Mouse (Mus musculus): ENCODE data around the gene Filip1l. TPM values are rescaled to one million over a fixed set of nuclear protein-coding genes. Genes with fewer than 3 reads are reported as not detected.
A peak's percentile ranks its signal among the peaks of the same experiment; 100 is the strongest.

Filip1l gene
- polyA plus RNA-seq, 1 experiment from 2014 or later: 3.4 TPM

DNA sequence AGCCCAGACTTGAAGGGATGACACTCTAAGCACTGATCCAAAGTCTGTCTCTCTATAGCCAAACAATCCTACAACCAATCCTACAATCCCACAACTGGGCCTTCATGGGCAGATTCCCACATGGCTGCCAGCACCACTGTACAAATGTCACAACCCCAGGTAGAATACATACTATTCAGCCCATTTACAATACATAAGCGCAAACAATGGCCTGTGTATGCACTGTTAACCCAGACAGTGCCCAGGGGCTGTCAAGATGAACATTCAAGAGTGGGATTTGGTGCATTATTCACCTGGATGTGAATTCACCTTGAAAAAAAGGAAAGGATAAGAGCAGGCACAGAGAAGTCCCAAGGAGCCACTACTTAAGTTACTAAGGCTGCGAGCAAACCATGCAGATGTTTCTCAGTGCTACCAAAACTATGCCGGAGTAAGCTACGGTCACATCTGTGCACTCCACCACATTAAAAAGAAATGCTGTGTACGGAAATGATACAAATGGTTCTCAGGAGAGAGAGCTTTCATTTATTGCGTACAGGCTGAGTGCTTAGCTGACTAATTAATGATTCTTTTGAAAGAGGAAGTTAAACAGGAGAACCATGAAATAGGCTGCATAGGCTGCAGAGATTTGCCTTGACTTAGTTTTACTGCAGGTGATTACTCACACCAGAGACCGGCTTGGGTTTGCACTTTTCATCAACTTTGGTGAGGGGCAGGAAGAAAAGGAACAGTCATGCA, 69.0 kb downstream of the Filip1l start:
- Histone ChIP-seq H3K36me3 (replicated peaks; ENCODE audit: control insufficient read depth, insufficient read depth) (no peaks in the 10 kb centered on the region), H3K4me3 (replicated peaks; ENCODE audit: low read length) (no peak overlapping the region), H3K4me2 (replicated peaks) (no peak overlapping the region), H3K9me3 (ENCODE audit: control insufficient read depth, low read length) (no peaks in the 10 kb centered on the region), H3K27ac (no peak overlapping the region), H3K4me1 (replicated peaks; ENCODE audit: control insufficient read depth, insufficient read depth, low read length) (peaks cover 5% of the 10 kb centered on the region; the same call in 1 of the 2 replicates), H3K27me3 (ENCODE audit: control insufficient read depth, insufficient read depth, low read length) (no peaks in the 10 kb centered on the region), H3K9ac (no peak overlapping the region)
- WGBS: 75% methylated on average over 7 of the region's 7 CpGs
- peak; percentile 31 for DNase-seq (ENCODE audit: low spot score)
- ATAC-seq (ENCODE audit: low FRiP score): no peak

DNA sequence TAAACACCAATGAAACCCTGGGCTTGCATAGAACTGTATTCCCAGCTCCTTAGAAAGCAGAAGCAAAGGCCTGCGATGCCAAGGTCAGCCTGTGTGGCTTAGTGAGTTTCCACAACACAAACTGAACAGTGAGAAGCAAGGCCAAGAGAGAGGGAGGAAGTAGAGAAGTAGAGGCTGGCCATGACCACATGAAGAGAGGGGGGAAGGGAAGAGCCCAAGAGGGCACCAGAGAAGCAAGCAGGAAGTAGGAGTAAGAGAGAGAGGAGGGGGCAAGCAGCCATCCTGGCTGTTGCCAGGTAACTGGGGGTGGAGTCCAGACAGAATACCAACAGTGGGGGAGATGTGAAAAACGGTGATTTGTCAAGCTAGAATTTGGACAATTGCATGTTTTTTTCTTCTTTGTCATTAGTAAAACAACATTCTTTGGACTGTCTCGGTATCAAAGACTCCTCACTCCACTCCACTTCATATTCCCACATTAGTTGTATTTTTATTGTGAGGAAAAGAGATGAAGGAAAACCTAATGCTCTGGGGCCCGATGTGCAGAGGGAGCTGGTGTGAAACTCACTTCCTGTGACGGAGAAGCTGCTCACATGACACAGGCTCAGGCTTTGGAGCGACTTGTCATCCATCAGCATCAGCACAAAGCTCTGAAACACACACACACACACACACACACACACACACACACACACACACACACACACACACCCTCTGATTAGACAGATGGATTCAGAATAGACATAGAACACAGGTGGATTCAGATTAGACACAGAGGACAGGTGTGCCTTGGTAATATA, 70.3 kb downstream of the Filip1l start:
- Histone ChIP-seq H3K9ac (no peak overlapping the region), H3K4me2 (replicated peaks) (no peak overlapping the region), H3K27ac (no peak overlapping the region), H3K9me3 (ENCODE audit: control insufficient read depth, low read length) (no peaks in the 10 kb centered on the region), H3K36me3 (replicated peaks; ENCODE audit: control insufficient read depth, insufficient read depth) (no peaks in the 10 kb centered on the region), H3K27me3 (ENCODE audit: control insufficient read depth, insufficient read depth, low read length) (no peaks in the 10 kb centered on the region), H3K4me1 (replicated peaks; ENCODE audit: control insufficient read depth, insufficient read depth, low read length) (peaks cover 5% of the 10 kb centered on the region; the same call in 1 of the 2 replicates), H3K4me3 (replicated peaks; ENCODE audit: low read length) (no peak overlapping the region)
- DNase-seq (ENCODE audit: low spot score) (no peak), ATAC-seq (ENCODE audit: low FRiP score) (no peak)
- WGBS: 48% methylated on average over 6 of the region's 6 CpGs

DNA sequence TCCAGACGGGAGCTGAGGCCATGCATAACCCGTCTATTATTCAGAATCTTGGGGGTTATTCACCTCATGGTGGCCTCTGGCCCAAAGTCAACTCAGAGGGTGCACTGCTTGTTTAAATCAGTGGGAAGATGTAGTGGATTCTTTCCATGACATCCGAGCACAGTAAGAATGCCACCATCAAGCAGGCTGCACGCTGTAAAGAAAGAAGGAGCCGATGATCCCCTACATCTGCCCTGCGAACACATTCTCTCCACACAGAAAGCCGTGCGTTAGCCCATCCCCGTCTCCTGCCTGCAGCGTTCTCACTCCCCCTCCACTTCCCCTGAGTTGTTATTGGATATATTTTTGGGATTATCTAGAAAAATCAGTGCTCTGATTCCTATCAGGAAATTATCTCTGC, 73.8 kb downstream of the Filip1l start:
- no peak for ATAC-seq (ENCODE audit: low FRiP score)
- 0 out of 2 replicates have a peak, but pooled peaks cover 5% of the 10 kb centered on the region for H3K4me1 ChIP-seq (replicated peaks; ENCODE audit: control insufficient read depth, insufficient read depth, low read length)

GRCm38 (mm10) chr16:57427516-57428285, 74.8 kb downstream of the Filip1l start:
- H3K9me3 ChIP-seq (ENCODE audit: control insufficient read depth, low read length): no peaks in the 10 kb centered on the region
- H3K27me3 ChIP-seq (ENCODE audit: control insufficient read depth, insufficient read depth, low read length): no peaks in the 10 kb centered on the region
- ATAC-seq (ENCODE audit: low FRiP score) (no peak), DNase-seq (ENCODE audit: low spot score) (no peak)
- H3K4me3 ChIP-seq (replicated peaks; ENCODE audit: low read length): no peak overlapping the region
- H3K27ac ChIP-seq: no peak overlapping the region
- H3K4me2 ChIP-seq (replicated peaks): no peak overlapping the region
- H3K4me1 ChIP-seq (replicated peaks; ENCODE audit: control insufficient read depth, insufficient read depth, low read length): 0 out of 2 replicates have a peak, but pooled peaks cover 5% of the 10 kb centered on the region
- H3K36me3 ChIP-seq (replicated peaks; ENCODE audit: control insufficient read depth, insufficient read depth): no peaks in the 10 kb centered on the region
- WGBS: 88% methylated on average over 7 of the region's 7 CpGs
- H3K9ac ChIP-seq: no peak overlapping the region

More for the DNA sequence above, 73.8 kb downstream of the Filip1l start:
- DNase-seq (ENCODE audit: low spot score): no peak
- no peaks in the 10 kb centered on the region for H3K9me3 ChIP-seq (ENCODE audit: control insufficient read depth, low read length)
- no peaks in the 10 kb centered on the region for H3K36me3 ChIP-seq (replicated peaks; ENCODE audit: control insufficient read depth, insufficient read depth)
- WGBS: 71% methylated on average over 10 of the region's 10 CpGs
- H3K4me2 ChIP-seq (replicated peaks): no peak overlapping the region
- no peak overlapping the region for H3K9ac ChIP-seq
- no peaks in the 10 kb centered on the region for H3K27me3 ChIP-seq (ENCODE audit: control insufficient read depth, insufficient read depth, low read length)
- H3K4me3 ChIP-seq (replicated peaks; ENCODE audit: low read length): no peak overlapping the region
- no peak overlapping the region for H3K27ac ChIP-seq

GRCm38 (mm10) chr16:57428977-57429376, 76.1 kb downstream of the Filip1l start:
- H3K27me3 ChIP-seq (ENCODE audit: control insufficient read depth, insufficient read depth, low read length): no peaks in the 10 kb centered on the region
- 0 out of 2 replicates have a peak, but pooled peaks cover 5% of the 10 kb centered on the region for H3K4me1 ChIP-seq (replicated peaks; ENCODE audit: control insufficient read depth, insufficient read depth, low read length)
- WGBS: 94% methylated on average over 5 of the region's 5 CpGs
- DNase-seq (ENCODE audit: low spot score): no peak
- H3K9me3 ChIP-seq (ENCODE audit: control insufficient read depth, low read length): no peaks in the 10 kb centered on the region
- no peak for ATAC-seq (ENCODE audit: low FRiP score)
- H3K4me2 ChIP-seq (replicated peaks): no peak overlapping the region
- no peak overlapping the region for H3K9ac ChIP-seq
- no peak overlapping the region for H3K27ac ChIP-seq
- no peaks in the 10 kb centered on the region for H3K36me3 ChIP-seq (replicated peaks; ENCODE audit: control insufficient read depth, insufficient read depth)
- no peak overlapping the region for H3K4me3 ChIP-seq (replicated peaks; ENCODE audit: low read length)

DNA sequence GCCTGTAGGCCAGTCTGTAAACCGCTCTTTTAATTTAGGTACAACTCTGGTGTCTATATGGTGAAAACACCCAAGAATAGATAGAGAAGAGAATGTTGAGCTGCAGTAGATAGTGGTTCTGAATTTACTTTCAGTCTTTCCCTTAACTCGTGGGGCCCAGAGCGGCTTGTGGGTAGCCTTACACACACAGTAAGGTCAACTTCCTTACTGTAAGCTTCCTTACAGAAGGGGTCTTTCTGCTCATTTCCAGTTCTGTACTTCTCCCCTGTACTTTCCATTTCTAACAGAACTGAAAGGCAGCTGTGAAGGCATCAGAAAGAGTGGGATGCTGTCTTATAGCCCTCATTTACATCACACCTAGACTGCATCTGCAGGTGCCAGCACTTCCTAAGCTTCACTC, 78.4 kb downstream of the Filip1l start:
- Histone ChIP-seq H3K36me3 (replicated peaks; ENCODE audit: control insufficient read depth, insufficient read depth) (no peaks in the 10 kb centered on the region), H3K27ac (no peak overlapping the region), H3K27me3 (ENCODE audit: control insufficient read depth, insufficient read depth, low read length) (no peaks in the 10 kb centered on the region), H3K9ac (no peak overlapping the region), H3K4me3 (replicated peaks; ENCODE audit: low read length) (no peak overlapping the region), H3K4me1 (replicated peaks; ENCODE audit: control insufficient read depth, insufficient read depth, low read length) (no peaks in the 10 kb centered on the region), H3K4me2 (replicated peaks) (no peak overlapping the region), H3K9me3 (ENCODE audit: control insufficient read depth, low read length) (no peaks in the 10 kb centered on the region)
- ATAC-seq (ENCODE audit: low FRiP score) (no peak), DNase-seq (ENCODE audit: low spot score) (no peak)
- 91% methylated on average over 3 of the region's 3 CpGs for WGBS

DNA sequence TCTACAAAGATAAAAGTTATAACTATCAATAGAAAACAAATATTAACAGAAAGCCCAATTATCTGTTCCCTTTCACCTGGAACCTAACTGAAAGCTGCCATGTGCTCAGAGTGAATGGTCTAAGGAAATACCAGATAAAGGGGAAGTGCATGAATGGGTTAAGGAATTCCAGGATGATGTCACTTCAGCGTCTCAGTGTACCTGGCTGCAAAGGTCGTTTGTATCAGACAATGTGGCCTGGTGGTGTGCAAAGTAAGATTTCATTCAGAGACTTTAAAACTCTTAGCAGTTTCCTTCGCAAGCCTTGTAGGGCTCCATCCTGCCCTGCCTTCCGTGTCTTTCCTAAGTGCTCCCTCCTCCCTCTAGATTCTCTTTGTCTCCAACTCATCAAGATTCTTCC, 80.3 kb downstream of the Filip1l start:
- Histone ChIP-seq H3K9ac (no peak overlapping the region), H3K27ac (no peak overlapping the region), H3K4me1 (replicated peaks; ENCODE audit: control insufficient read depth, insufficient read depth, low read length) (peaks cover 6% of the 10 kb centered on the region; the same call in 1 of the 2 replicates), H3K4me2 (replicated peaks) (no peak overlapping the region), H3K9me3 (ENCODE audit: control insufficient read depth, low read length) (no peaks in the 10 kb centered on the region), H3K4me3 (replicated peaks; ENCODE audit: low read length) (no peak overlapping the region), H3K27me3 (ENCODE audit: control insufficient read depth, insufficient read depth, low read length) (no peaks in the 10 kb centered on the region), H3K36me3 (replicated peaks; ENCODE audit: control insufficient read depth, insufficient read depth) (no peaks in the 10 kb centered on the region)
- ATAC-seq (ENCODE audit: low FRiP score) (no peak), DNase-seq (ENCODE audit: low spot score) (no peak)
- WGBS: 81% methylated on average over 4 of the region's 4 CpGs

DNA sequence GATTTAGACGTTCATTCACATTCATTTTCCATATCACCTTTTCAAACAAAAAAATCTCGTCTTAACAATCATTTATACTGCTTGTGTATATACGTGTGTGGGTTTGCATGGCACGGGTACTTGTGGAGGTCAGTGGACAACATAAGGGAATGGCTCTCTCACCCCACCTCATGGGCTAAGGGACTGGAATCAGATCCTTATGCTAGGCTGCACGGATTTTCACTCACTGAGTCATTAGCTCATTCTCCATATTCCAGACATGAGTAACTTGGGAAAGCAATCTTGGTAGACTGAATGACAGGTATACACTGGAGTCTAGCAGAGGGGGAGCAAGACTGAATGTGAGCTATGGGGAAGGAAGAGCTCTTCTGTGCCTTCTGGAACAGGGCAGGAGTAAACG, 80.8 kb downstream of the Filip1l start:
- Histone ChIP-seq H3K36me3 (replicated peaks; ENCODE audit: control insufficient read depth, insufficient read depth) (no peaks in the 10 kb centered on the region), H3K27me3 (ENCODE audit: control insufficient read depth, insufficient read depth, low read length) (no peaks in the 10 kb centered on the region), H3K27ac (no peak overlapping the region), H3K4me3 (replicated peaks; ENCODE audit: low read length) (no peak overlapping the region), H3K9ac (no peak overlapping the region), H3K4me1 (replicated peaks; ENCODE audit: control insufficient read depth, insufficient read depth, low read length) (peaks cover 10% of the 10 kb centered on the region; the same call in 1 of the 2 replicates), H3K4me2 (replicated peaks) (no peak overlapping the region), H3K9me3 (ENCODE audit: control insufficient read depth, low read length) (no peaks in the 10 kb centered on the region)
- ATAC-seq (ENCODE audit: low FRiP score): no peak
- WGBS: 92% methylated on average over 6 of the region's 6 CpGs
- no peak for DNase-seq (ENCODE audit: low spot score)

DNA sequence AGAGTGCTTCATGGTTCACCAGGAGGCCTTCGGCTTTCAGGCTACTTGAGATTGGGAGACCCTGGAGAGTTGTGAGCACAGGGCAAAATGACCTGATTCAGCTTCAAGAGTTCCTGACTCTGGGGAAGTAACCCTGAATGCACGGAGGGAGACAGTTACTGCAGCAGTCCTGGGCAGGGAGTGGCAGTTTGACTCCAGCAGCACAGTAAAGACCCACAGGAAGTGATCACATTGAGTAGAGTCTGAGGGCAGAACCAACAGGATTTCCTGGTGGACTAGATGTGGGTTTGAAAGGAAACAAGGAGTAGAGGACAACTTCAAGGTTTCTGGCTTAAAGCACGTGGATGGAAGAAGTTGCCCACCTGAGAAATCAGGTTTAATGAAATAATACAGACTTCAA, 81.7 kb downstream of the Filip1l start:
- peaks cover 10% of the 10 kb centered on the region; the same call in 1 of the 2 replicates for H3K4me1 ChIP-seq (replicated peaks; ENCODE audit: control insufficient read depth, insufficient read depth, low read length)
- no peaks in the 10 kb centered on the region for H3K36me3 ChIP-seq (replicated peaks; ENCODE audit: control insufficient read depth, insufficient read depth)
- H3K4me3 ChIP-seq (replicated peaks; ENCODE audit: low read length): no peak overlapping the region
- ATAC-seq (ENCODE audit: low FRiP score) (no peak), DNase-seq (ENCODE audit: low spot score) (no peak)
- no peak overlapping the region for H3K4me2 ChIP-seq (replicated peaks)
- H3K27me3 ChIP-seq (ENCODE audit: control insufficient read depth, insufficient read depth, low read length): no peaks in the 10 kb centered on the region
- no peak overlapping the region for H3K27ac ChIP-seq
- no peaks in the 10 kb centered on the region for H3K9me3 ChIP-seq (ENCODE audit: control insufficient read depth, low read length)
- no peak overlapping the region for H3K9ac ChIP-seq
- WGBS: 83% methylated on average over 3 of the region's 3 CpGs
